Mouse (Mus musculus): ENCODE data around the gene Sis.

GRCm38 (mm10) chr3:72855405-72855804 is 112.3 kb downstream of the Sis start:
- no peak for TF ChIP-seq CTCF (IDR thresholded peaks at IDR 0.05; ENCODE audit: low read depth)
- TF ChIP-seq EP300 (IDR thresholded peaks at IDR 0.05; ENCODE audit: low read depth), result no peak
